Mouse (Mus musculus) erythroblast, embryonic 14.5 days (primary cell): ENCODE measurements around the gene Lipf.

ENCODE experiments used
- GATA1 ChIP-seq: IDR thresholded peaks from 2 replicates; pipeline ENCODE4 v1.6.1; 2012; ENCODE audit warnings: low read length, inconsistent platforms, mixed read lengths
- TAL1 ChIP-seq: IDR thresholded peaks from 3 replicates; pipeline ENCODE4 v1.6.1; 2012; ENCODE audit warnings: low read length, inconsistent platforms, mixed read lengths

- TF ChIP-seq TAL1 (no peak), GATA1 (no peak)
These were observed 47.0 kb downstream of the Lipf start, which contains the start of gene Lipk for GRCm38 (mm10) chr19:34008002-34008401.
